Mouse (Mus musculus) heart, postnatal 0 days (tissue): ENCODE data around the gene Zfhx3.

Experiments
- CTCF ChIP-seq: IDR thresholded peaks from 2 replicates; pipeline ENCODE4 v1.5.1; 2016; ENCODE audit warnings: antibody characterized with exemption, control low read depth, low read depth
- EP300 ChIP-seq: IDR thresholded peaks from 2 replicates; pipeline ENCODE4 v1.6.1; 2016; ENCODE audit warnings: antibody characterized with exemption, low read depth

DNA sequence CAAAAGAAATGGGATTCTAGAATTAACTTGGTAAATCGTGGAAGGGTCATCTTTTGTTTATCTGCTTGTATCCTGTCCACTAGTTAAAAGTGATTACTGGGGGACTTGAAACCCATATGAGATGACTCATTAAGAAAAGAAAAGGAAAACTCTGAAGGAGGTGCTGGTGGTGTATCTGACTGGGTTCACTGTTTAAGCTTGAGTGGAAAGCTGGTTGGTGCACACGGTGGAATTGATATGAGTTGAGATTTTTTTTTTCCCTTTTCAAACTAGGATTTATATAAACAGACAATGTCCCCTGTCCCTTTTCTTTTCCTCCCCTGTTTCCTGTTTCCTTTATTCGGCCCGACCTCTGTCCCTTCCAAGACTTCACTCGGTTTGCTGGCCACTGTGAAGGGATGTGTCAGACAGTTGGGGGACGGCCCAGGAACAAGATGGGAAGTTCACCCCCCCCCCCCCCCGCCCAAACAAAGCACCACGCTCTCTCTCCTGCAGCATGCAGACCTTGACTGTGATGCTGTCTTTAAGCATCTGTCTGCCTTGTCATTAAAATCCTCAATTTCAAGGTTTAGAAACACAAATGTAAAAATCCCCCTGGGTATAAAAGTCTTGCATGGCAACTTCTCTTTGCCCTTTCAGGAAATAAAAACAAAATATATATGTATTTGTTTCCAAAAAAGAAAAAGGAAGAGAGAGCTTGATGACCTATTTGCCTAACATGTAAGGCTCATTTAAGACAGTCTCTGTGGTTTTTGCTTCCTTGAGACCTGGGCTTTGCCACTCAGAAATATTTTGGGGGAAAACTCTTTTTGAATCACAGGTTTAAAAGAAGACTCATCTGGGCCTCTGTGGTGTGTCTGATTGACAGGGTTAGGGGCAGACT is 768.4 kb downstream of the Zfhx3 start:
- no peak for TF ChIP-seq CTCF
- TF ChIP-seq EP300, result no peak
